Mouse (Mus musculus) C2C12 (cell line): Measurements from ENCODE around the gene Fbxo40. TPM values are rescaled to one million over a fixed set of nuclear protein-coding genes. Genes with fewer than 3 reads are reported as not detected.

Experiments used
- H3K27me3 ChIP-seq: one replicate; pipeline ENCODE4 v1.6.1; 2011; ENCODE audit not compliant: control insufficient read depth, insufficient read depth, insufficient read length
- H3K36me3 ChIP-seq: one replicate; pipeline ENCODE4 v1.6.1; 2011; ENCODE audit not compliant: control insufficient read depth, insufficient read depth
- H3K4me3 ChIP-seq: one replicate; pipeline ENCODE4 v1.5.1; 2011; ENCODE audit warnings: mild to moderate bottlenecking, control low read depth; ENCODE audit not compliant: poor library complexity, insufficient read depth, severe bottlenecking
- H3K79me2 ChIP-seq: one replicate; pipeline ENCODE4 v1.6.1; 2011; ENCODE audit not compliant: control insufficient read depth, insufficient read depth
- H3K79me3 ChIP-seq: one replicate; pipeline ENCODE4 v1.6.1; 2011; ENCODE audit warnings: low read depth, control low read depth
- H3ac ChIP-seq: one replicate; pipeline ENCODE3; 2011; ENCODE audit warnings: low read depth; ENCODE audit not compliant: control insufficient read depth, insufficient read length
- CEBPB ChIP-seq: IDR thresholded peaks from one replicate; pipeline ENCODE4 v1.6.1; 2011; ENCODE audit warnings: low read depth, mild to moderate bottlenecking, control low read depth, moderate library complexity
- CTCF ChIP-seq: IDR thresholded peaks from one replicate; pipeline ENCODE4 v1.5.1; 2011; ENCODE audit not compliant: control insufficient read depth, insufficient read depth, insufficient read length
- FOSL1 ChIP-seq: IDR thresholded peaks from one replicate; pipeline ENCODE4 v1.8.0; 2011; ENCODE audit warnings: mild to moderate bottlenecking, low read length; ENCODE audit not compliant: poor library complexity, insufficient read depth, severe bottlenecking
- MAX ChIP-seq: IDR thresholded peaks from one replicate; pipeline ENCODE4 v1.6.1; 2011; ENCODE audit warnings: mild to moderate bottlenecking, control low read depth
- MYOD1 ChIP-seq: IDR thresholded peaks from one replicate; pipeline ENCODE4 v1.6.1; 2011; ENCODE audit warnings: low read depth; ENCODE audit not compliant: control insufficient read depth, insufficient read length
- MYOG ChIP-seq: IDR thresholded peaks from one replicate; pipeline ENCODE4 v1.6.1; 2011; ENCODE audit not compliant: control insufficient read depth, insufficient read length; ENCODE audit errors: extremely low read depth
- USF1 ChIP-seq: IDR thresholded peaks from one replicate; pipeline ENCODE4 v1.6.1; 2011; ENCODE audit warnings: low read depth, mild to moderate bottlenecking, control low read depth, moderate library complexity
- polyA plus RNA-seq: library from polyadenylated mRNA; unstranded; fragments of >200 nt; fragmentation: generic; extraction: Trizol; gene quantifications from one replicate; pipeline ENCODE4 v1.2.1, GENCODE M21; 2012; ENCODE audit warnings: missing spikeins

Fbxo40 gene
- polyA plus RNA-seq, 1 experiment, result 0.02 TPM

DNA sequence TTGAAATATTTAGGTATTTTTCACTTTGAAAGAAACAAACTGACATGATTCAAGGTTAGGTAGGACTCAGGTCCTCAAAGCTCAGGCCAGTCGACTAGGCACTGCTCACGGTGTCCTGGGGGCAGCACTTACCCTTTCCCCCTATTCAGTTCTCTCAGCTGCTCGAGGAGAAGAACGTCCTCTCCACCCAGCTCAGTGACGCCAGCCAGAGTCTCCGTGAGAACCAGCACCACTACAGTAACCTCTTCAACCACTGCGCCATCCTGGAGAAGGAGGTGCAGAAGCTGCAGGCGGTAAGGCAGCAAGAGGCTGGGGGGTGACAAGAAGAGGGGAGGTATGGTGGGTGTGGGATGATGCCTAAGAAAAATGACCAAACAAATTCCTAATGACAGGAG lies 62.2 kb downstream of the Fbxo40 start:
- TF ChIP-seq CEBPB (no peak), USF1 (no peak), FOSL1 (no peak), CTCF (no peak), MYOG (no peak), MYOD1 (no peak), MAX (no peak)
- no peaks in the 10 kb centered on the region for H3K27me3 ChIP-seq
- peaks cover 25% of the 10 kb centered on the region for H3K36me3 ChIP-seq
- no peaks in the 10 kb centered on the region for H3K79me3 ChIP-seq
- no peak overlapping the region for H3ac ChIP-seq
- H3K79me2 ChIP-seq, result no peaks in the 10 kb centered on the region
- no peak overlapping the region for H3K4me3 ChIP-seq

GRCm38 (mm10) chr16:36927495-36928105 lies 62.7 kb downstream of the Fbxo40 start:
- Histone ChIP-seq H3K4me3 (no peak overlapping the region), H3ac (no peak overlapping the region), H3K27me3 (no peaks in the 10 kb centered on the region), H3K36me3 (peaks cover 20% of the 10 kb centered on the region), H3K79me2 (no peaks in the 10 kb centered on the region), H3K79me3 (no peaks in the 10 kb centered on the region)
- TF ChIP-seq MAX (no peak), FOSL1 (no peak), MYOD1 (no peak), USF1 (no peak), MYOG (no peak), CEBPB (no peak)

DNA sequence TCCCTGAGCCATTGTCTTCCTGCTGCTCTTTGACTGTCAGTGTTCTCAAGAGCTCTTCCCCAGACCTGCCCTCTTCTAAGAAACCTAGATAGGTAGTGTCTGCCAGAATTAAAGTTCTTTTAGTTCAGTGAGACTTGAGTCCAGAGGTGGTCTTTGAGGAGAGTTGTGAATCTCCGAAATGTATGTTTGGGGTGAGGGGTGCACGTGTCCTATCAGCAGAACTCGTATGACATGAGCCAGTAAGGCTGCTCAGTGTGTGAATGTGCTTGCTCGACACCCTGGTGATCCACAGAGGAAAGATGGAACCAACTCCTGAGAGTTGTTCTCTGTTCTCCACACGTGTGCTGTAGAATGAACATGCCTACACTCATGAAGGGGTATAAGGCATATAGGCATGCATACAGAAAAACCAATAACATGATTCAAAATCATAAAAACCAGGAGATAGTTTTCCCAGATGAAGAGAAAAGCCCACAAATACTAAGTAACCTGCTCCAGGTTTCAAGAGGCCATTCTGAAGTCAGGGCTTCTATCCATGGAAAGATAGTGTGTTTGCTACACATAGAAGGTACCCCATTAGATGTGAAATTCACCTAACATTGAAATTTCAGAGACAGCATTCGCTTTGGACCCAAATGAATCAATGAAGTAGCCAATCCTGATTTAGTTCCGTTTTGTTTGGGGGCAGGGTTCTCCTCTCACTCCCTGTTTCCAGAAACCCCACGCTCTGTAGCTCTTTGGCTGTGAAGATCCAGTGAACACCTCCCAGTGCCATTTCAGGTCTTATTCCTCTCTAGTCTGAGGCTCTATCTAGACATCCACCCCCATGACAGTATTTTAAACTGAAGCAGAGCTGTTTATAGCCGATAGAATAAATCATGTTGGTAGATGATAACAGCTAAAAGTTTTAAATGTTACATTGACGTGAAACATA lies 63.5 kb downstream of the Fbxo40 start:
- Histone ChIP-seq H3K4me3 (no peak overlapping the region), H3K36me3 (peaks cover 13% of the 10 kb centered on the region), H3K79me2 (no peaks in the 10 kb centered on the region), H3K79me3 (no peaks in the 10 kb centered on the region), H3ac (no peak overlapping the region), H3K27me3 (no peaks in the 10 kb centered on the region)
- TF ChIP-seq CEBPB, result no peak
- TF ChIP-seq USF1, result no peak
- TF ChIP-seq CTCF, result no peak
- no peak for TF ChIP-seq MYOD1
- no peak for TF ChIP-seq FOSL1
- TF ChIP-seq MYOG, result no peak
- no peak for TF ChIP-seq MAX

DNA sequence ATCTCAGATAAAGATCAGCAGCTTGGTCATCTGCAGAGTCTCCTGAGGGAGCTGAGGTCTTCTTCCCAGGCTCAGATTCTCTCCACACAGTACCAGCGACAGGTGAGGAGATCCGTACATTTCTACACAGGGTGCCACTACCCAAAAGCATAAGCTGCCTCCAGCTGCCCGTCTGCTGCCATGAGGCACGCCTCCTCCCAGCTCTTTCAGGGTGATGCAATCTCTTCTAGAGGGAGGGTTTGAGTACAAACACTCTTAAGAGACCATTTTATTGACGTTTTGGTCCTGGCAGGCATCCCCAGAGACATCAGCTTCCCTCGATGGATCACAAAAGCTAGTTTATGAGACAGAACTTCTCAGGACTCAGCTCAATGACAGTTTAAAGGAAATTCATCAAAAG lies 64.5 kb downstream of the Fbxo40 start:
- Histone ChIP-seq H3K27me3 (no peaks in the 10 kb centered on the region), H3ac (no peak overlapping the region), H3K79me2 (no peaks in the 10 kb centered on the region), H3K79me3 (no peaks in the 10 kb centered on the region), H3K4me3 (no peak overlapping the region), H3K36me3 (peaks cover 13% of the 10 kb centered on the region)
- TF ChIP-seq MYOD1 (no peak), CTCF (no peak), CEBPB (no peak), MAX (no peak), USF1 (no peak), FOSL1 (no peak), MYOG (no peak)

- Histone ChIP-seq H3K27me3 (no peaks in the 10 kb centered on the region), H3K4me3 (no peak overlapping the region), H3K79me3 (no peaks in the 10 kb centered on the region), H3ac (no peak overlapping the region), H3K36me3 (peaks cover 13% of the 10 kb centered on the region), H3K79me2 (no peaks in the 10 kb centered on the region)
- TF ChIP-seq MAX (no peak), CTCF (no peak), USF1 (no peak), CEBPB (no peak), MYOG (no peak), MYOD1 (no peak), FOSL1 (no peak)
Observed at GRCm38 (mm10) chr16:36925351-36925750, 64.9 kb downstream of the Fbxo40 start.
